Mouse (Mus musculus) spleen, adult 2 months (tissue): ENCODE results near the gene Nat8f6. TPM values are rescaled to one million over a fixed set of nuclear protein-coding genes. Genes with fewer than 3 reads are reported as not detected.
"Not testable (repeated sequence)": the region's sequence is repeated elsewhere in the genome, so short reads cannot be mapped to it uniquely, and the experiment has no call there.

Experiments
- DNase-seq, 2 experiments: peaks; one replicate each; pipeline versions ENCODE4 v3.0.0 to v3.0.0-alpha.2; 2012 to 2021; ENCODE audit warnings: low spot score in 2 of 2, low read depth in 1 of 2
- H3K27ac ChIP-seq: fragments of 200-500 bp; 2 replicates; pipeline ENCODE4 v1.5.1; 2012; ENCODE audit warnings: low read length, inconsistent platforms; ENCODE audit not compliant: insufficient read depth
- H3K27me3 ChIP-seq: fragments of 200-500 bp; 2 replicates; pipeline ENCODE4 v1.6.1; 2012; ENCODE audit warnings: mild to moderate bottlenecking, moderate library complexity, low read length, inconsistent platforms; ENCODE audit not compliant: control insufficient read depth, insufficient read depth
- H3K36me3 ChIP-seq: fragments of 200-500 bp; 2 replicates; pipeline ENCODE4 v1.6.1; 2012; ENCODE audit warnings: mild to moderate bottlenecking, low read length, inconsistent platforms; ENCODE audit not compliant: control insufficient read depth, insufficient read depth
- H3K4me1 ChIP-seq: fragments of 200-500 bp; 2 replicates; pipeline ENCODE4 v1.6.1; 2011; ENCODE audit warnings: inconsistent platforms; ENCODE audit not compliant: control insufficient read depth, insufficient read depth, insufficient read length
- H3K4me3 ChIP-seq: fragments of 200-500 bp; 2 replicates; pipeline ENCODE4 v1.5.1; 2011; ENCODE audit warnings: mild to moderate bottlenecking, inconsistent platforms; ENCODE audit not compliant: insufficient read depth, insufficient read length; ENCODE audit errors: extremely low read depth
- CTCF ChIP-seq: fragments of 200-500 bp; IDR thresholded peaks from 2 replicates; pipeline ENCODE4 v1.5.1; 2011; ENCODE audit warnings: mild to moderate bottlenecking, inconsistent platforms; ENCODE audit not compliant: insufficient read depth, insufficient read length, insufficient replicate concordance; ENCODE audit errors: extremely low read depth
- POLR2A ChIP-seq: fragments of 200-500 bp; IDR thresholded peaks from 2 replicates; pipeline ENCODE4 v1.6.1; 2011; ENCODE audit warnings: low read depth, low read length, inconsistent platforms
- WGBS: fragments of 180-500 bp; shearing (Covaris S2); methylation state at CpG from one replicate; pipeline ENCODE4 v1.1.7; 2018; 5-methylcytosine and 5-hydroxymethylcytosine counted together
- polyA plus RNA-seq: library from polyadenylated mRNA; depleted of rRNA; stranded (reverse); fragments of >200 nt; gene quantifications from 2 replicates; pipeline ENCODE4 v1.2.3, GENCODE M21; 2012

Gene Nat8f6
- polyA plus RNA-seq, 1 experiment = 0.27 TPM

DNA sequence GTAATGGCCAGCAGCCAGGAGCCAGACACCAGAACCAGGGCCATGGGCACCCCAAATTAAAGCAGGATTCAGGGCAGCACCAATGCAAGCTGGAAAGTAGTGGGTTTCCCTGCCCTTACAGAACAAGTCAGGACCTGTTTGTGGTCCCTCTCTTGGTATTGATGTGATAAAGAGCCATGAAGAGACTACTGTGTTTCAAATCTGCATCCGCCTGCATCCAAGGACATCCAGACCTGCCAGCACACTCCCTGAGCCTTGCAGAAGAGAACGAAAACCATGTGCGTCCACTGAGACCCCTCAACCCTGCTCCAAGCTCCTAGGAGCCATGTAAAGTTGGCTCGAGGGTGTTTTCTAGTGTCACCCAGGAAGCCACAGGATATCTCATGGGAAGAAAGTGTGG lies 27.4 kb upstream of the Nat8f6 start:
- Histone ChIP-seq H3K4me1 (no peaks in the 10 kb centered on the region), H3K27ac (no peak overlapping the region)
- 86% methylated on average over 4 of the region's 4 CpGs for WGBS

DNA sequence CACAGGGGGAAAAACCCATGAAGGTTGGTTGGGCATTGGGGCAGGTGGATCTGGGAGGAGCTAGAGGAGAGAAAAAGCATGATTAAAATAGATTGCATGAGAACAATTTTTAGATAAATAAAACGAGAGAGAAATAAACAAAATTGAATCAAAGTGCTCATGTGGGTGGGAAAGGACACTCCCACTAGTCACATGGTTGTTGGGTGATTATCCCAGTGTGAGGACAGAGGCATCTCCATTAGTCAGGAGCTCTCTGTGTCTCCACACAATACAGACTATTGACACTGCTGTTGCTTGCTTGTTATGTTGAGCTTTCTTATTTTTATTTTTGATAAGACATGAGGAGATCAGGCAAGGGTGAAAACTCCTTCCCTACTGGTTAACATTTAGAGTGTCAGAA lies 26.2 kb upstream of the Nat8f6 start:
- H3K27ac ChIP-seq = no peak overlapping the region
- TF ChIP-seq POLR2A = no peak
- no peak for TF ChIP-seq CTCF
- WGBS = 40% methylated on average over 1 of the region's 1 CpGs
- H3K27me3 ChIP-seq = no peaks in the 10 kb centered on the region
- no peak for DNase-seq
- no peaks in the 10 kb centered on the region for H3K36me3 ChIP-seq
- H3K4me1 ChIP-seq = no peaks in the 10 kb centered on the region
- H3K4me3 ChIP-seq = no peak overlapping the region

More for the DNA sequence above, 27.4 kb upstream of the Nat8f6 start:
- TF ChIP-seq POLR2A (no peak), CTCF (no peak)
- H3K4me3 ChIP-seq = no peak overlapping the region
- H3K36me3 ChIP-seq = no peaks in the 10 kb centered on the region
- DNase-seq = no peak
- H3K27me3 ChIP-seq = no peaks in the 10 kb centered on the region

DNA sequence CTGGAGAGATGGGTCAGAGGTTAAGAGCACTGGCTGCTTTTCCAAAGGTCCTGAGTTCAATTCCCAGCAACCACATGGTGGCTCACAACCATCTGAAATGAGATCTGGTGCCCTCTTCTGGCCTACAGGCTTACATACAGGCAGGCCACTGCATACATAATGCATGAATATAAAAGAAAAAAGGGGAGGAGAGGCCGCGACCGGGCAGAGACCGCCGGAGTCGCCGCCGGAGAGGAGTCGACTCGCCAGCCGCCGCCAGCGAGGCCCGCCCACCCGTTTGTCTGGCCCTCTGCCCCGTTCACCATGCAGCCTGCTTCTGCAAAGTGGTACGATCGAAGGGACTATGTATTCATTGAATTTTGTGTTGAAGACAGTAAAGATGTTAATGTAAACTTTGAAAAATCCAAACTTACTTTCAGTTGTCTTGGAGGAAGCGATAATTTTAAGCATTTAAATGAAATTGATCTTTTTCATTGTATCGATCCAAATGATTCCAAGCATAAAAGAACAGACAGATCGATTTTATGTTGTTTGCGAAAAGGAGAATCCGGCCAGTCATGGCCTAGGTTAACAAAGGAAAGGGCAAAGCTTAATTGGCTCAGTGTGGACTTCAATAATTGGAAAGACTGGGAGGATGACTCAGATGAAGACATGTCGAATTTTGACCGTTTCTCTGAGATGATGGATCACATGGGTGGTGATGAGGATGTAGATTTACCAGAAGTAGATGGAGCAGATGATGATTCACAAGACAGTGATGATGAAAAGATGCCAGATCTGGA lies 23.1 kb upstream of the Nat8f6 start:
- 91% methylated on average over 25 of the region's 25 CpGs for WGBS
- not testable (repeated sequence) for H3K27ac ChIP-seq, DNase-seq, H3K4me3 ChIP-seq, H3K27me3 ChIP-seq, H3K36me3 ChIP-seq, H3K4me1 ChIP-seq

DNA sequence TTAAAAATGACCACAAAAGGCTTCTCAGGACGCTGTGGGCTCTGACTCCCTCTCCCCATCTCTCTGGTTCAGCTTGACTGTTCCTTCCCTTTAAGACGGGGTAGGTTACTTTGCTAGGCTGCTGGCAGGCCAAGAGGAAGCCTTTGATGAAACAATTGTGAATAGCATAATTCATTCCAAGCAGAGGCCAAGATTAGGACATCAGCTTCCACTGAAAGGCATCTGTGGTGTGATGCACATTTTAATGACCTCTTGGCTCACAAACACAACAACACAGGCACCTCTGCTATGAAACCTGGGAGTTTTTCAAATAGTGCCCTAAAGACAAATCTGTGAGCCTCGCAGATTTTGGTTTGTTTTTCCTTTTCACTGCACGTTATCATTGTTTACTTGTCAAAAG lies 19.2 kb upstream of the Nat8f6 start:
- Histone ChIP-seq H3K4me3 (no peak overlapping the region), H3K27me3 (no peaks in the 10 kb centered on the region), H3K27ac (no peak overlapping the region), H3K36me3 (no peaks in the 10 kb centered on the region), H3K4me1 (no peaks in the 10 kb centered on the region)
- DNase-seq = no peak
- no peak for TF ChIP-seq POLR2A
- TF ChIP-seq CTCF = no peak
- 61% methylated on average over 4 of the region's 4 CpGs for WGBS

DNA sequence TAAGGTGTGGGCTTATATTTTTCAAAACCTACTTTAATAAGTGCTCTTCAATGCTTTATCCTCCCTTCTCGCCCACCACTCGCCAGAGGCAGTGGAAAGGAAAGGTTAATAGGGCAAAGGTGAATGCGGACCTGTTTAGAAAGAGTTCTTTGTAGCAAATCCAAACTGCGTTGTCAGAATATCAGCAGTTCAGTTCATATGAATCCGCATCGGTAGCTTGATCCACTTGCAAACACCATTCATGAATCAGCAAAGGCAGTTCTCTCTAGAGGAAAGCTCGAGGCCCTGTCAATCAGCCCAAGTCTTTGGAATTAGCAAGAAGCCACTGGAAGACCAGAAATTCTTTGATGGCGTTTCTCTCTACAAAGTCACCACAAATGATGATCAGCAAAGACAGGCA lies 17.9 kb upstream of the Nat8f6 start:
- Histone ChIP-seq H3K4me3 (no peak overlapping the region), H3K4me1 (no peaks in the 10 kb centered on the region), H3K36me3 (no peaks in the 10 kb centered on the region), H3K27me3 (no peaks in the 10 kb centered on the region), H3K27ac (no peak overlapping the region)
- no peak for TF ChIP-seq POLR2A
- TF ChIP-seq CTCF = no peak
- WGBS = 89% methylated on average over 8 of the region's 8 CpGs
- DNase-seq = no peak

GRCm38 (mm10) chr6:85837307-85837706 lies 16.6 kb upstream of the Nat8f6 start:
- not testable (repeated sequence) for H3K27me3 ChIP-seq, H3K36me3 ChIP-seq, DNase-seq, H3K4me3 ChIP-seq, H3K4me1 ChIP-seq, H3K27ac ChIP-seq
- 28% methylated on average over 11 of the region's 12 CpGs for WGBS

GRCm38 (mm10) chr6:85836827-85837226 lies 16.1 kb upstream of the Nat8f6 start:
- WGBS = 28% methylated on average over 9 of the region's 9 CpGs
- DNase-seq, H3K4me1 ChIP-seq, H3K27ac ChIP-seq, H3K27me3 ChIP-seq, H3K36me3 ChIP-seq, H3K4me3 ChIP-seq: not testable (repeated sequence)

GRCm38 (mm10) chr6:85836098-85836497 lies 15.3 kb upstream of the Nat8f6 start:
- not testable (repeated sequence) for H3K36me3 ChIP-seq, H3K27me3 ChIP-seq, H3K27ac ChIP-seq, DNase-seq, H3K4me3 ChIP-seq, H3K4me1 ChIP-seq
- WGBS = 74% methylated on average over 5 of the region's 5 CpGs

- not testable (repeated sequence) for H3K27ac ChIP-seq, H3K4me1 ChIP-seq, DNase-seq, H3K4me3 ChIP-seq, H3K36me3 ChIP-seq, H3K27me3 ChIP-seq
- WGBS = 88% methylated on average over 1 of the region's 2 CpGs
Observed at GRCm38 (mm10) chr6:85835104-85835503, 14.3 kb upstream of the Nat8f6 start.

DNA sequence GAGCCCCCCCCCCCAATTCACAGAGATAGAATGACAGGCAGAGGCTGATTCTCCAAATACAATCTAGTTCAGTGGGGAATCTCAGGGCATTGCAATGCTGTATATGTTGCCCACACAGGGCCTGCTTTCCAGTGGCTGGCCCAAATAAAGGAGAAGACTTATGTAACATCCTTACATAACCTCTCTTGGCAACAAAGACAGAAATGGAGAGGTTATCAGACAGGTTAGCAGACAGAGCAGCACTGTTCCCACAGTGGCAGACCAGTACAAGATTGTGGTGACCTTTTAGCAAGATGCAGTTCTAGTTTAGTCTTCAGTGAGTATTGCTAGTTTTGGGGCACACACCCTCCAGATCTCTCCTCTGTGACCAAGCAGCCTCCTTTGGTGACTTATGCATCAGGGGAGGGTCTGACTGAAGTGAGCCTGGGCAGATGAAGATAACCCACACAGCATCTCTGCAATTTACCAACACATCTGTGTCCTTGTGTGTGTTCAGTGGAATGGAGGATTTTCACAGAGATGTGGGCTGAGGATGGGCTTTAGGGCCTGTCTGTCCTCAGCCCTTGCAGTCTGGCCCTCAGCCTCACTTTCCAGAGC lies 13.8 kb upstream of the Nat8f6 start:
- not testable (repeated sequence) for DNase-seq, H3K27me3 ChIP-seq, H3K4me3 ChIP-seq, H3K27ac ChIP-seq, H3K36me3 ChIP-seq, H3K4me1 ChIP-seq
